Mouse (Mus musculus) embryonic stem cell, embryonic (primary cell): ENCODE results near the gene Hoxd3.

Source experiments
- CTCF ChIA-PET, 4 experiments: fragments of 300-600 bp in 2 of 4; fragments of 350-600 bp in 2 of 4; sonication (Branson Sonifier 250); formaldehyde crosslinking; loops; one replicate each; lab custom pipeline; 2022; ENCODE audit warnings: inconsistent platforms in 2 of 4; lab: Charles Lee
- POLR2A ChIA-PET, 4 experiments: fragments of 300-600 bp in 2 of 4; fragments of 350-600 bp in 2 of 4; sonication (Branson Sonifier 250); formaldehyde crosslinking; loops; one replicate each; lab custom pipeline; 2022; ENCODE audit warnings: antibody characterized with exemption in 4 of 4, inconsistent platforms in 1 of 4; lab: Charles Lee

Gene Hoxd3

GRCm38 (mm10) chr2:74705467-74706089 is 6.1 kb upstream of the Hoxd3 start:
- ChIA-PET POLR2A (interaction anchor here in 3 of 4 experiments (0.5 to 1.9 kb wide), 11 partner anchors 8 to 437 kb away, joined by 3 to 9 read pairs (median 4); partner anchors contain the start of gene Hoxd9 (in 1 of the 3)), CTCF (interaction anchor here in 2 of 4 experiments (0.6 to 1.5 kb wide), 5 partner anchors 14 to 445 kb away, joined by 3 to 6 read pairs (median 4); no protein-coding TSS in a partner anchor)

GRCm38 (mm10) chr2:74706393-74706960 is 5.2 kb upstream of the Hoxd3 start:
- CTCF ChIA-PET: interaction anchor here (0.5 to 1.5 kb wide), 11 partner anchors 15 to 1281 kb away, joined by 3 to 19 read pairs (median 5); no protein-coding TSS in a partner anchor
- POLR2A ChIA-PET: interaction anchor here in 3 of 4 experiments (0.6 to 1.9 kb wide), 13 partner anchors 9 to 1094 kb away, joined by 3 to 8 read pairs (median 4); partner anchors contain the start of gene Hoxd9 (in 1 of the 3)

GRCm38 (mm10) chr2:74707599-74707998 is 4.1 kb upstream of the Hoxd3 start:
- ChIA-PET CTCF (interaction anchor here in 1 of 4 experiments (0.6 kb wide), 1 partner anchor 46 kb away, joined by 8 read pairs; no protein-coding TSS in a partner anchor), POLR2A (no interaction called here)

DNA sequence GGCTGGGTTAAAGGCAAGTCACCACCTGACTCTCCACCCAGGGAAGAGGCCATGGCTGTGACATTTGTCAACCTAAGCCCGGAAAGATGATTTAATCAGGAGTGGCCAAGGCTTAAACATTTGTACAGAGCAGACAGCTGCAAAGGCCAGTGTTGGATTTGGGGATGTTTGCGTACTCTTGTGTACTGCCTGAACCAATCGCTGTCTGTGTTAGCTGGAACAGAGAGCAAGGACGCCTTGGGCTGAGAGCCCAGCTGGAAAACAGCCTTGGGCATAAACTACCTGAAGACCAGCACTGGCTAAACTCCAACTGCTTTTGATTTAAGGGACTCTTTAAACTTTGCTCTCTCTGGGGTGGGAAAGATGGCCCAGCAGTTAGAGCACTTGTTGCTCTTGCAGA is 3.1 kb upstream of the Hoxd3 start:
- ChIA-PET CTCF (no interaction called here), POLR2A (no interaction called here)

GRCm38 (mm10) chr2:74709465-74710419 is 2.0 kb upstream of the Hoxd3 start:
- POLR2A ChIA-PET: interaction anchor here in 3 of 4 experiments (0.6 to 0.7 kb wide), 6 partner anchors 8 to 1050 kb away, joined by 3 to 10 read pairs (median 4); no protein-coding TSS in a partner anchor
- CTCF ChIA-PET: interaction anchor here in 1 of 4 experiments (0.6 kb wide), 1 partner anchor 66 kb away, joined by 5 read pairs; no protein-coding TSS in a partner anchor

GRCm38 (mm10) chr2:74710929-74711543 is 691 bp upstream of the Hoxd3 start:
- CTCF ChIA-PET: interaction anchor here in 2 of 4 experiments (0.6 to 2.5 kb wide), 2 partner anchors 9 to 878 kb away, joined by 3 to 8 read pairs; no protein-coding TSS in a partner anchor
- POLR2A ChIA-PET: no interaction called here

- CTCF ChIA-PET: interaction anchor here in 3 of 4 experiments (0.6 to 1.1 kb wide), 6 partner anchors 11 to 1484 kb away, joined by 3 to 8 read pairs (median 3); no protein-coding TSS in a partner anchor
Observed at GRCm38 (mm10) chr2:74713239-74714150, 1.8 kb downstream of the Hoxd3 start.

DNA sequence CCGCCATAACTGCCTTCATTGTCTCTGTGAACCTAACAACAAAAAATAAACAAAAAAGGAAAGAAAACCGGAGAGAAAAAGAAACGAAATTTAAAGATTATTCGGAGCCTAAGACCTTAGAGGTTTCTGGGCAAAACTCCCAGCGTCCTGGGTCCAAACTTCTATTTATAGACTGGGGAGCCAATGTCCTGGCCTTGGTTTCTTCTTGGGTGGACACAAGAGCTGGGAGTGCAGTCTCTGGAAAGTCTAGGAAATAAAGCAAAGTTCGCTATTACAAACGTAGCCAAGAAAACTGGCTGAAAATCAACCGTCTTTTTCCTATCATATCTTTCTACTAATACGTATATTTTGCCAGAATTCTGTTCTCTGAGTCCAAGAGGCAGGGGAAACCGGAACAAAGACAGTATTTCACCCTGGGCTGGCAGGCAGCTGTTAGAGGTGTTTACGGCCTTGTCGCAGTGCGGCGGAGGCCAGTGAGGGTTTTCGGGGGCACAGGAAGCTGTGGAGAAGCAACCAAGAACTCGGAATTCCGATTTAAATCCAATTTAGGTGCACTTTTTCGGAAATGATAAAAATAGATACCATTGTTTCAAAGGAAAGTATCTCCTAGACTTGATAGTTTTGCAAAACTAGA is 2.5 kb downstream of the Hoxd3 start:
- ChIA-PET POLR2A (no interaction called here), CTCF (interaction anchor here in 1 of 4 experiments (0.8 to 1.1 kb wide), 3 partner anchors 12 to 436 kb away, joined by 3 read pairs; no protein-coding TSS in a partner anchor)

More at GRCm38 (mm10) chr2:74713239-74714150, 1.8 kb downstream of the Hoxd3 start:
- POLR2A ChIA-PET: interaction anchor here in 1 of 4 experiments (0.6 kb wide), 1 partner anchor 744 kb away, joined by 4 read pairs; no protein-coding TSS in a partner anchor

GRCm38 (mm10) chr2:74714881-74715280 is 3.2 kb downstream of the Hoxd3 start:
- ChIA-PET CTCF (interaction anchor here in 3 of 4 experiments (1.2 to 2.9 kb wide), 6 partner anchors 249 to 436 kb away, joined by 8 to 33 read pairs (median 16); no protein-coding TSS in a partner anchor), POLR2A (no interaction called here)

GRCm38 (mm10) chr2:74715504-74716241 is 3.9 kb downstream of the Hoxd3 start:
- ChIA-PET CTCF (interaction anchor here (0.5 to 2.9 kb wide), 48 partner anchors 8 to 1073 kb away, joined by 3 to 33 read pairs (median 4); partner anchors contain the start of genes Hoxd10 (in 1 of the 4) and Mtx2 (in 1 of the 4)), POLR2A (interaction anchor here in 3 of 4 experiments (0.7 to 1.5 kb wide), 5 partner anchors 10 to 1009 kb away, joined by 3 to 5 read pairs (median 4); partner anchors contain the start of gene Hoxd10 (in 1 of the 3))

DNA sequence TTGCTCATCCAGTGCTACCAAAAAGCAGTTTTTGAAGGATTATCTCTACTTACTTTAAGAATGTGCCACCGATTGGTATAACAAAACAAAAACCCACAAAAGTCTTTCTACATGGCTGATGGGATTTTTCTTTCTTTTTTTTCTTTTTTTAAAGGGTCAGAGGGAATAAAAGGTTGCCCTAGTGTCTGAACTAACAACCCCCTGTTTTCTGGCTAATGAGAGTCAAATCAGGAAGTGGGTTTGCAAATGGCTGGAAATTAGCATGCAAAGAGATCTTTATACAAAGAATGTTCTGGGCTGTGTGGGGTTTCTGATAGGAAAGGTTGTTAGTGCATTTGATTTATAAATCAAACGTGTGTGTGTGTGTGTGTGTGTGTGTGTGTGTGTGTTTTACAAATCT is 8.7 kb downstream of the Hoxd3 start:
- CTCF ChIA-PET: no interaction called here
- POLR2A ChIA-PET: no interaction called here

DNA sequence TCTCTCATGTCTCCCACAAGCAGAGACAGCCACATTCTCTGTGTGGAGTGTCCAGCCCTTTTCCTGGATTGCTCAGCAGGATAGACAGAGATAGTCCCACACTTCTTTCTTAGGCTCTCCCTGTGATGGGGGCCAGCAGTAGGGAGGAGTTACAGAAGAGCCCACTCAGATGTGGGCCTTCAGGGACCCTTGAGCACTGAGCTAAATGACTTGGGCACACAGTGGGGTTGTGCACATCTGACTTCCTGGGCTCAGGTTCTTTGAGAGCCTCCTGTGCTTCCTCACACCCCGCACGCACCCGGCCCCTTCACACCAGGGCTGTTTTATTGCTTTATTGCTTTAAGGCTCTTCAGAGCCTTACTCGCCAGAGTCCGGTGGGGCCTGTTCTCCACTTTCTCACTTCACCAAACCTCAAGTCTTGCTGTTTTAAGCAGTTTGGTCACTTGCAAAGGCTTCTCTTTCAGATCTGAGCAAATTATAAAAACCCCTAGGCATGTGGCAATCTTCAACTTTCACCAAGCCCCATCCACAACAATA is 9.3 kb downstream of the Hoxd3 start:
- POLR2A ChIA-PET: no interaction called here

DNA sequence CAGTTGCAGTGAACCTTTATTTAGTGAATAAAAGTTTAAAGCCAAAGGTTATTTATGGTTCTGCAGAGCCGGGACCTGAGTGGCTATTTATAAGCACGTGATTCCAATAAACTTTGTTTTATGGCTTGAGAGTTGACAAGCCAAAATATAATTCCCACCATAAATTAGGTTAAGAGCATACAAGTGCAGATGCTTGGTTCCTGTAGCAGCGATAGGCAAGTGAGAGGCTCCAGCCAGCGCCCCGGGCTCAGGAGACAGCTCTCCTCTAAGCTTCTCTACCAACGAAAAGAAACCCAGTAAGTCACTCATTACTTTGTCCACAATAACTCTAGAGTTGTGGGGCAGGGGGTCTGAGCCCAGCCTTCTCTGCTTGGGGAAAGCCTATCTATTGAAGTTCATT is 10.2 kb downstream of the Hoxd3 start:
- ChIA-PET POLR2A (no interaction called here), CTCF (no interaction called here)

More for the DNA sequence above, 9.3 kb downstream of the Hoxd3 start:
- CTCF ChIA-PET: no interaction called here

GRCm38 (mm10) chr2:74722949-74723348 is 11.2 kb downstream of the Hoxd3 start:
- ChIA-PET CTCF (interaction anchor here in 1 of 4 experiments (1.1 kb wide), 1 partner anchor 15 kb away, joined by 3 read pairs; no protein-coding TSS in a partner anchor), POLR2A (interaction anchor here in 1 of 4 experiments (1.4 kb wide), 1 partner anchor 11 kb away, joined by 4 read pairs; the partner anchor contains the start of genes Hoxd3 and Hoxd4)
